Mouse (Mus musculus) lung, embryonic 16.5 days (tissue): Measurements from ENCODE around the gene Myrfl. TPM values are rescaled to one million over a fixed set of nuclear protein-coding genes. Genes with fewer than 3 reads are reported as not detected.

Source experiments
- ATAC-seq: fragments of 200-750 bp; cut with Nextera tagmentation; 2 replicates; pipeline ENCODE4 v1.8.0; 2017; ENCODE audit warnings: low read depth, mild to moderate bottlenecking, moderate library complexity
- H3K27ac ChIP-seq: fragments of 300-500 bp; sonication (generic); 2 replicates; pipeline ENCODE4 v1.5.1; 2014; ENCODE audit warnings: mild to moderate bottlenecking, control low read depth, low read length
- H3K27me3 ChIP-seq: fragments of 300-500 bp; sonication (generic); 2 replicates; pipeline ENCODE4 v1.6.1; 2014; ENCODE audit warnings: low read depth, low read length, mixed read lengths; ENCODE audit not compliant: control insufficient read depth, insufficient read depth
- H3K36me3 ChIP-seq: fragments of 300-500 bp; sonication (generic); 2 replicates; pipeline ENCODE4 v1.6.1; 2014; ENCODE audit warnings: low read length; ENCODE audit not compliant: control insufficient read depth, insufficient read depth
- H3K4me1 ChIP-seq: fragments of 300-500 bp; sonication (generic); replicated peaks from 2 replicates; pipeline ENCODE4 v1.6.1; 2014; ENCODE audit warnings: low read length, mixed read lengths; ENCODE audit not compliant: control insufficient read depth, insufficient read depth
- H3K4me2 ChIP-seq: fragments of 300-500 bp; sonication (generic); 2 replicates; pipeline ENCODE4 v1.6.1; 2014; ENCODE audit warnings: low read depth, low read length, control low read depth
- H3K4me3 ChIP-seq: fragments of 300-500 bp; sonication (generic); 2 replicates; pipeline ENCODE4 v1.5.1; 2014; ENCODE audit warnings: mild to moderate bottlenecking, low read length, control low read depth
- H3K9ac ChIP-seq: fragments of 300-500 bp; sonication (generic); 2 replicates; pipeline ENCODE4 v1.6.1; 2014; ENCODE audit warnings: low read length, control low read depth
- H3K9me3 ChIP-seq: fragments of 300-500 bp; sonication (generic); 2 replicates; pipeline ENCODE4 v1.6.1; 2016; ENCODE audit warnings: low read length; ENCODE audit not compliant: control insufficient read depth
- WGBS: fragments of 180-500 bp; shearing (Covaris S2); extraction: QIAGEN DNeasy Blood & Tissue Kit; methylation state at CpG from one replicate; pipeline ENCODE4 v1.1.7; 2014; 5-methylcytosine and 5-hydroxymethylcytosine counted together
- polyA plus RNA-seq: library from polyadenylated mRNA; unstranded; fragments of >200 nt; fragmentation: Nextera tagmentation; extraction: Ambion mirVana; gene quantifications from 2 replicates; pipeline ENCODE4 v1.2.1, GENCODE M21; 2015

Myrfl gene
- polyA plus RNA-seq, 1 experiment from 2014 or later, result 0.08 TPM

- no peak overlapping the region for H3K4me2 ChIP-seq
- no peak overlapping the region for H3K27ac ChIP-seq
- H3K4me3 ChIP-seq, result no peak overlapping the region
- H3K4me1 ChIP-seq, result peaks cover 3% of the 10 kb centered on the region; the same call in 1 of the 2 replicates
- H3K36me3 ChIP-seq, result no peaks in the 10 kb centered on the region
- no peaks in the 10 kb centered on the region for H3K27me3 ChIP-seq
- 85% methylated on average over 4 of the region's 4 CpGs for WGBS
- ATAC-seq, result no peak
- no peak overlapping the region for H3K9ac ChIP-seq
- H3K9me3 ChIP-seq, result no peaks in the 10 kb centered on the region
These were observed 136.9 kb downstream of the Myrfl start for GRCm38 (mm10) chr10:116759816-116760215.

DNA sequence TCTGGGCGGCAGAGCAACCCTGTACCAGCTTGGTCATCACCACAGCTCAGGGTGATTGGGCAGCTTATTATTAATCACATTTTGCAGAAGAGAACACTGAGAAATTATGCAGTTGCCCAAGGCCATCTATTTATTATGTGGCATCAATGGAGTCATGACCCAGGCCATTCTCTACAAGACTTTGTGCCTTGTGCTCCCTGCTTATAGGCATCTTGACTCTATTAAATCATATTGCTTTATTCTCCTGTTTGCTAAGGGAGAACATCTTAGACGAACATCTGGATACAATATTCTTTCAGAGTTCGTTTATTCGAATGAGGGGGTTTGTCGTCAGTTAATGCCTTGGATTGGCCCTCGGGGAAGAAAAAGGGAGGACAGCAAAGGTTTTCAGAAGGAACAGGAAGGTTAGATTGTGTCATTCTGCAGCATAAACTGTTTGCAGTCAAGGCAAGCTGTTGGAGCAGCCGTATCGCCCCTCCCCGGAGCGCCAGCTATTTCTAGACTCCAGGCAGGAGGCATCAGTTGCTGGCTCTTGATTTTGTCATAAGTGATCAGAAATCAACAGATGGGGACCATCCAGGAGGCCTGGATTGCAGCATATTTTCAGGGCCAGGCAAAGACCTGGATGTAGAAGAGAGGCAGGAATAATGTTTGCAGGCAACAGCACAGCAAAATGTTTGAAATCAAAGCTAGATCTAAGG is 140.7 kb downstream of the Myrfl start:
- H3K9ac ChIP-seq, result no peak overlapping the region
- no peaks in the 10 kb centered on the region for H3K36me3 ChIP-seq
- no peak overlapping the region for H3K27ac ChIP-seq
- ATAC-seq, result no peak
- no peaks in the 10 kb centered on the region for H3K9me3 ChIP-seq
- no peak overlapping the region for H3K4me3 ChIP-seq
- H3K27me3 ChIP-seq, result no peaks in the 10 kb centered on the region
- peaks cover 3% of the 10 kb centered on the region; the same call in 1 of the 2 replicates for H3K4me1 ChIP-seq
- no peak overlapping the region for H3K4me2 ChIP-seq
- 40% methylated on average over 10 of the region's 10 CpGs for WGBS

GRCm38 (mm10) chr10:116754940-116755339 is 141.8 kb downstream of the Myrfl start:
- no peak overlapping the region for H3K4me2 ChIP-seq
- H3K36me3 ChIP-seq, result no peaks in the 10 kb centered on the region
- H3K4me1 ChIP-seq, result peaks cover 8% of the 10 kb centered on the region; the same call in 1 of the 2 replicates
- no peaks in the 10 kb centered on the region for H3K9me3 ChIP-seq
- H3K9ac ChIP-seq, result no peak overlapping the region
- no peak for ATAC-seq
- no peak overlapping the region for H3K27ac ChIP-seq
- 77% methylated on average over 11 of the region's 11 CpGs for WGBS
- H3K27me3 ChIP-seq, result no peaks in the 10 kb centered on the region
- no peak overlapping the region for H3K4me3 ChIP-seq

- Histone ChIP-seq H3K9ac (no peak overlapping the region), H3K4me2 (peak overlapping the region; percentile 4; the same call in 1 of the 2 replicates), H3K4me3 (no peak overlapping the region), H3K27me3 (no peaks in the 10 kb centered on the region), H3K9me3 (no peaks in the 10 kb centered on the region), H3K36me3 (no peaks in the 10 kb centered on the region), H3K4me1 (peaks cover 5% of the 10 kb centered on the region; the same call in 1 of the 2 replicates), H3K27ac (no peak overlapping the region)
- WGBS, result 27% methylated on average over 14 of the region's 14 CpGs
- peak; percentile 84 for ATAC-seq
These were observed 145.8 kb downstream of the Myrfl start for GRCm38 (mm10) chr10:116750895-116751294.

DNA sequence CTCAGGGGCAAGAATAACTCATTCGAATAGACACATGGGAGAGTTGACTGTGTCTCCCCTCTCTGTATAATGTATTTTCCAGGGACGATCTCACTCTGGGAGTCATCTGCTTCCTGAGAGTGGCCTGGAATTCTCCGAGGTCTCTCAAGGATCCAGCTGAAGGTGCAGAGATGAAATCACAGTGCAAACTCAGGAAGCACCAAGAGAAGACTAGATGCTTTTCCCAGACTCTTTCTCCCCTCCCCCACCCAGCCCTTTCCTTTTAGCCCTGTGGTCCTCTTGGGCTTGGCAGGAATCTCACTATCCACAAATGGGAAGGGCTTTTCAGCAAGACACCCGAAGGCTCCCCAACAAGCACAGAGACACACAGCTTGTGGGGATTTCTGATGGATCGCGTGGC is 146.7 kb downstream of the Myrfl start:
- no peak overlapping the region for H3K4me3 ChIP-seq
- H3K27me3 ChIP-seq, result no peaks in the 10 kb centered on the region
- ATAC-seq, result no peak
- H3K36me3 ChIP-seq, result no peaks in the 10 kb centered on the region
- peaks cover 5% of the 10 kb centered on the region; the same call in 1 of the 2 replicates for H3K4me1 ChIP-seq
- no peak overlapping the region for H3K9ac ChIP-seq
- no peak overlapping the region for H3K4me2 ChIP-seq
- H3K9me3 ChIP-seq, result no peaks in the 10 kb centered on the region
- H3K27ac ChIP-seq, result no peak overlapping the region
- WGBS, result 66% methylated on average over 6 of the region's 6 CpGs

DNA sequence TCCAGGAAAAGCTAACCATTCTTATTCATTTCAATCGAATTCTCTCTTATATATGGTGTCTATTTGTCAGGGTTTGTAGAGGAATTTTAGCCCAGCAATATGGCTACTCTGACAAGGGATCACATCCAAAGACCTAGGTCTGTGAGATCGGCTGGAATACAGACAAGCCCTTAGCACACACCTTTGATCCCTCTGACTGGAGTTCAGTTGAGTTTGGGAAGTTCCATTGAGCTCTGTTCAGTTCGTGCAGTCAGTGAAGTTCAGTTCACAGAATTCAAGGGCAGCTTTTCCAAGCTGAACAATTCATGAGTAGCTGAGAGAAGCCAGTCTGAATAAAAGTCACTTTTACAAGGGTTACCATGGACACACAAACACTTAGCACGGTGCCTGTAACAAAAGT is 148.0 kb downstream of the Myrfl start:
- H3K27me3 ChIP-seq, result no peaks in the 10 kb centered on the region
- ATAC-seq, result no peak
- peaks cover 5% of the 10 kb centered on the region; the same call in 1 of the 2 replicates for H3K4me1 ChIP-seq
- H3K4me3 ChIP-seq, result no peak overlapping the region
- no peak overlapping the region for H3K4me2 ChIP-seq
- 79% methylated on average over 4 of the region's 4 CpGs for WGBS
- no peak overlapping the region for H3K27ac ChIP-seq
- H3K36me3 ChIP-seq, result no peaks in the 10 kb centered on the region
- no peaks in the 10 kb centered on the region for H3K9me3 ChIP-seq
- no peak overlapping the region for H3K9ac ChIP-seq

DNA sequence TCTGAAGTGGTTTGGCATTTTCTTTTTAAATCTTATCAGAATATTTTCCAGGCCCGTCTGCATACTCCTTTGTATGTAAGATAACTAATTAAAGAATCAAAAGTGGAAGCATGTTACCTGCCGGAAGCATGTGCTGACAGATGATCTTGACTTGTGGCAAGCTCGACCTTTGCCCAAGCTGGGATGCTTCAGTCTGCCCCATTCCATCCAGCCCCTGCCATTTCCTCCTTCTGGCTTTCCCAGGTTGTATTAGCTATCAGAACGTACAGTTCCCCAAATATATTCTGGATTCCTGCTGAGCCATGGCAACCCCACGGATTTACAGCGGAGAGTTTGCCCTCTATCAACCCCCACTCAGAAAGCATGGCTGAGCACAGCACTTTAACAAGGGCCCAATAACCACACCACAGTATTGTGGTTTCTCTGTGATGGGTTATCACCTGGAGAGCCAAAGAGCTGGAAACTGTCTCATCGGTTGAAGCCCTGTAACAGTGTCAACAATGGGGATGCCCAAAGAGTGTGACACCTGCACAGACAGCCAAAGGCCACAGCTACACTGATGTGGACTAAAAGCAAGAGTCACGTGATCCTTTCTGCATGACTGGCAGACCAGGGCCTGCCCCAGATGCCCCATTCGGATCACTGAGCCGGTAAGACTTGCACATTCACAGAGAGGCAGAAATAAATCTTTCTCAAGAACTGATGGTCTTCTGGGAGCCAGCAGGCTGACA is 150.3 kb downstream of the Myrfl start:
- no peak overlapping the region for H3K4me3 ChIP-seq
- no peak overlapping the region for H3K4me2 ChIP-seq
- WGBS, result 64% methylated on average over 10 of the region's 10 CpGs
- peaks cover 5% of the 10 kb centered on the region; the same call in 1 of the 2 replicates for H3K4me1 ChIP-seq
- no peaks in the 10 kb centered on the region for H3K36me3 ChIP-seq
- no peak overlapping the region for H3K27ac ChIP-seq
- no peak overlapping the region for H3K9ac ChIP-seq
- no peak for ATAC-seq
- no peaks in the 10 kb centered on the region for H3K9me3 ChIP-seq
- no peaks in the 10 kb centered on the region for H3K27me3 ChIP-seq

- no peak overlapping the region for H3K4me3 ChIP-seq
- no peak for ATAC-seq
- WGBS, result 72% methylated on average over 2 of the region's 2 CpGs
- no peak overlapping the region for H3K4me2 ChIP-seq
- no peaks in the 10 kb centered on the region for H3K9me3 ChIP-seq
- H3K9ac ChIP-seq, result no peak overlapping the region
- H3K27ac ChIP-seq, result no peak overlapping the region
- no peaks in the 10 kb centered on the region for H3K4me1 ChIP-seq
- H3K36me3 ChIP-seq, result no peaks in the 10 kb centered on the region
- H3K27me3 ChIP-seq, result no peaks in the 10 kb centered on the region
These were observed 154.0 kb downstream of the Myrfl start for GRCm38 (mm10) chr10:116742696-116743095.

GRCm38 (mm10) chr10:116742189-116742588 is 154.5 kb downstream of the Myrfl start:
- ATAC-seq, result no peak
- H3K27me3 ChIP-seq, result no peaks in the 10 kb centered on the region
- H3K27ac ChIP-seq, result no peak overlapping the region
- no peaks in the 10 kb centered on the region for H3K9me3 ChIP-seq
- H3K36me3 ChIP-seq, result no peaks in the 10 kb centered on the region
- no peak overlapping the region for H3K4me3 ChIP-seq
- WGBS, result 75% methylated on average over 8 of the region's 8 CpGs
- no peaks in the 10 kb centered on the region for H3K4me1 ChIP-seq
- no peak overlapping the region for H3K9ac ChIP-seq
- H3K4me2 ChIP-seq, result no peak overlapping the region
